ENCODE assay signal across 8 mouse cellular contexts in genomic region chr8:93140696-93141095, GRCm38 (mm10). TPM values are rescaled to one million over a fixed set of nuclear protein-coding genes. Genes with fewer than 3 reads are reported as not detected.
A peak's percentile ranks its signal among the peaks of the same experiment; 100 is the strongest.
DNase-seq lines count a peak whose midpoint lies in the region.
"Had no signal": no experiment of that assay in that cellular context is flagged by ENCODE, and none has a peak within 500 bp of the region (broad histone marks: within the 10 kb centered on the region; RNA-seq: fewer than 3 reads in every experiment).

No protein-coding gene starts in this region.

- peak; percentile 4 for DNase-seq in ovary, adult 18-20 months (ENCODE audit: low spot score)
- no peak for DNase-seq in ovary, postnatal 10 days (ENCODE audit: low spot score)
- peak; percentile 37 for DNase-seq in adrenal gland, adult 2 months
- DNase-seq in cerebellum, postnatal 25 days, result peak; percentile 10 to 47
- DNase-seq in heart, postnatal 4 days, result peak; percentile 61
- peak; percentile 34 to 68 for DNase-seq in left cerebral cortex, postnatal 25 days (ENCODE audit: low spot score in 2 of 2)
- peak; percentile 23 to 50 for DNase-seq in right cerebral cortex, postnatal 10 days (ENCODE audit: low spot score in 2 of 2)

- intact Hi-C loops in left cerebral cortex, postnatal 25 days (cut with DNase I), result loop anchor here (2.0 to 10.0 kb wide), 2 partner anchors 130 to 254 kb away; no protein-coding TSS in a partner anchor

RNA-seq across cellular contexts. Expression of gene Ces1c, which starts 9.6 kb away (rescaled TPM):
- 1 to 10 TPM in 1 of 2 experiments, under 1 TPM in 1; 0.24 to 7.3 TPM for total RNA-seq in adrenal gland, adult 2 months (2021)
- polyA plus RNA-seq in adrenal gland, adult 2 months (2012; rRNA removed), result 0.49 TPM in 1 of 2 replicates, not detected in the other
- not detected for total RNA-seq in heart, postnatal 4 days (2021)
- not detected for total RNA-seq in left cerebral cortex, postnatal 25 days (2021)
- polyA plus RNA-seq: lung, embryonic 16.5 days had no signal

RNA-seq across cellular contexts. Expression of gene Ces1d, which starts 56.9 kb away (rescaled TPM):
- 100 to 1,000 TPM; 306 to 500 TPM for total RNA-seq in adrenal gland, adult 2 months (2021)
- polyA plus RNA-seq in adrenal gland, adult 2 months (2012; rRNA removed), result 28.0 and 49.4 TPM in 2 replicates
- total RNA-seq in heart, postnatal 4 days (2021), result 1 to 10 TPM; 3.7 to 8.5 TPM
- not detected for total RNA-seq in left cerebral cortex, postnatal 25 days (2021)

Comparison
In these comparisons a context has a peak if more than half of its experiments do, and no peak if none do; other contexts are left out.
1. RNA of gene Ces1d, which starts 56.9 kb away (total RNA-seq): 306 to 500 TPM in adrenal gland, adult 2 months; 3.7 to 8.5 TPM in heart, postnatal 4 days and not detected in left cerebral cortex, postnatal 25 days; every median in the first group is over 10 times any median in the second.